Mouse (Mus musculus) lung, postnatal 25 days (tissue): ENCODE measurements around the gene Mfsd4a.

Experiments used
- DNase-seq: peaks from one replicate; pipeline ENCODE4 v3.0.0; 2022; ENCODE audit warnings: low spot score

The Mfsd4a gene

DNA sequence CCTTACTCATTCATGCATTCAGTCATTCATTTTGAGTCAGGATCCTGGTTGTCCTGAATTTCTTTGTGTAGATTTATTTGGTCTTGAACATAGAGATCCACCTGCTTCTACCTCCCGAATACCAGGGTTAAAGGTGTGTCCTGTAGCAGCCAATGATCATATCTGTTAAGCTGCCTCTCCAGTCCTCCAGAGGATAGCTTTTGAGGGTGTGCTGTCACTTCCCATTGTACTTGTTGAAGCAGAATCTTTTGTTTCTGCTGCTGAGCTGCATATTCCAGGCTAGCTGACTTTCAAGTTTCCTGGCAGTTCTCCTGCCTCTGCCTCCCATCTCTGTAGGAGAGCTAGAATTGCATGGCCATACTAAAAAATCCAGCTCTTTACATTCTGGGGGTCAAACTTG lies 51.2 kb downstream of the Mfsd4a start:
- DNase-seq, result no peak

DNA sequence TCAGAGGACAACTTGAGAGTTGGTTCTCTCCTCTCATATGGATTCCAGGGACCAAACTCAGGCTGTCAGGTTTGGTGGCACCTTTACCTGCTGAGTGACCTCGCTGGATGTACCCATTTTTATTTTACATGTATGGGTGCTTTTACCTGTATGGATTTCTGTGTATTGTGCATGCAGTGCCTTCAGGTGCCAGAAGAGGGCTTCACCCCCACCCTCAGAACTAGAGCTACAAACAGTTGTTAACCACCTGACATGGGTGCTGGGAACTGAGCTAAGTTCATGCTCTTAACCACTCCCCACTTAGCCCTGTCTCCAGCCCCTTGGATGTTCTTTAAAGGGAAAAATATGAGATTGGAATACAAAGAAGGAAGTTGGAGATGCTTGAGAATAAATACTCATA lies 53.1 kb downstream of the Mfsd4a start:
- DNase-seq, result no peak

DNA sequence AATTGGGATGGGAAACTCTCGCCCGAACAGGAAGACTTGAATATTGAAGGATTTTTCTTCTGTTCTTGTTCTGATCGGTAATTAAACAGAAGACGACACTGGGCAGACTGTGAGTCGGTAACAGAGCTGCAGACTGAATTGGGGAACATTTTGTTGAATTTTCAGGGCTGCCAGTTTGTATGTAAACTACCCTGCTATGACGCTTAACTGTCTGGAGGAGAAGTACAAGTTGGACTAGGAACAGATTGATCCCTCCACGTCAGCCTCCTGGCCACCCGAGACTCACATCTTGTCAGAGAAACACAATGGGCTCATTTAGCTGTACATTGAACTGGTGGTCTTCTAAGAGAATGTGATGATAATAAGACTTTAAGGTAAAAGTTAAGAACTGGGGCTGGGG lies 55.0 kb downstream of the Mfsd4a start:
- no peak for DNase-seq

DNA sequence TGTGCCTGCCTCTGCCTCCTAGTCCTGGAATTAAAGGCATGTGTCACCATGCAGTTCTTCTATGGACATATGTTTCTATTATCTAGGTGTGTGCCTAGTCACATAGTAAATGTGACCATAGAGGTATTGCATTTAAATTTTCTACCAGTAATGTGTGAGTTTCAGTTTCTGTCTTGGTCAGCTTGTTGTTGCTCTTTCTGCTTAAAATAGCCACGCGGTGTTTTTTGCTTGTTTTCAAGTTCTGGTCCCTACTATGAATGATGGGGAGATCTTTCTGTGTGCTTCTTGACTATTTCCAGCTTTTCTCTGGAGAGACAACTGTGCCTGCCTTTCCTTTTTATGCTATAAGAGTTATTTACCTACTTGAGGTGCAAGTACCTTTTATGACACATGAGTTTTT lies 56.1 kb downstream of the Mfsd4a start:
- DNase-seq, result no peak

DNA sequence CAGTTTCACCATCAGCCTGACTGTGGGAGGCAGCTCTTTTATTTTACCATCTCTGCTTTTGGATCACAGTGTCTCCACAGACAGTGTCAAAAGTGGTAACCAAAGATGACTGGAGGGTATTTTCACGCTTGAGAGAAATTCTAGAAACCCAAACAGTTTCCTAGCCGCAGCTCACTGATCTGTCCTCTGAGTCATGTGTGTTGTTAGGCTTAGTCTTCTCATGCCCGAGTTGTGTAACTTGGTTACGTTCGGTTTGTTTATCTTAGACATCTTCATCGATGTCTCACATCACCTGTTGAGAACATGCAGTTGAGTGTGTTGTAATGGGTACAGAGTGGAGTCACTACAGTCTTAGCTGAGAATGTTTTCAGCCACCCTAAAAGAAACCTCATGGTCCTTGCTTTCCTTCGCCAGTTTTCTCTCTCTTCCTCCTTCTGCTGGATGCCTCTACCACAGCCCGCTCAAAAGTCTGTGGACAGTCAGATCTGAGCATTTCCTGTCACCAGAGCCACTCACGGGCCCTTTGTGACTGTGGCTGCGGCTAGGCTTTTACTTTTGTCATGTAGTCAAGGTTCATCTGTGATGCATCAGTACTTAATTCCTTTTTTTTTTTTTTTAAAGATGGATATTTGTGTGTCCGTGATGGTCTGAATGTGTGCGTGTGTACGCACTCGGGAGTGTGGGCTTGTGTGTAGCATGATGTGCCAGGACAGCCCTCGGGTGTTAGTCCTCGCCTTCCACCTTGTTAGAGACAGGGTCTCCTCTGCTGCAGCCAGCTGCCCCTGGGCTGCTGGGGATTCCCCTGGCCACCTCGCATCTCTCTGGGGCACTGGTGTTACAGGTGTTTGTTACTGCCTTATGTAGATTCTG lies 57.0 kb downstream of the Mfsd4a start:
- DNase-seq, result peak; percentile 51

DNA sequence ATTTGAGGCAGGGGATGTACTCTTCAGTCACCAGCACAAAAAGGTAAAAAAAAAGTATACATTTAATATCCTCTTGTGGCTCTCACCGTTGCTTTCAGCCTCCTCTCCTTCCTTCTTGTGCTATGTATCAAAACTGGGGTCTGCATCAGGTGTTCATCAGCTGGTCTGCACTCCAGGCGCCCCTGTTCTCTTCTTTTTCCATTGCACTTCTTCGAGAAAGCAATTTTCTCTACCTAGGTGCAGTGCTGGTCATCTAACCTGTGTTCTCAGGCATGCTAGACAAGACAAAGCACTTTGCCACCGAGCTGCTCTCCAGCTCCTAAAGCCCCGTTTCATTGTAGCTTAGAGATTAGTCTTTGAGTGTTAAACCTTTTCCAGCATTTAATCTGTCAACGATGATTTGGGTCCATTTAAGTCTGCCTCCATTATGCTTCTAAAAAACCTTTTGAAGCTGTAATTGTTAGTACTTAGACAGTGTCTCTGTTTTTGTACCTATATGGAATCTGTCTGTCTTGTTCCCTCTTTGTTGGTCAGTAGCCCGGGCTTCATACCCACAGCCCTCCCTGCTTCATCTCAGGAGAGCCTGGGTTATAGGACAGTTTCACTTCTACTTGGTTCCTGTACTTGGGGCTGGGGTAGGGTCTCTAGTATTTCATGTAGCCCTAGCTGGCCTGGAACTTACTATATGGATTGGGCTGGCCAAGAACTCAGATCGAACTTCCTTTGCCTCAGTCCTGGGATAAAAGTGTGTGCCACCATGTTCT lies 58.8 kb downstream of the Mfsd4a start:
- no peak for DNase-seq

DNA sequence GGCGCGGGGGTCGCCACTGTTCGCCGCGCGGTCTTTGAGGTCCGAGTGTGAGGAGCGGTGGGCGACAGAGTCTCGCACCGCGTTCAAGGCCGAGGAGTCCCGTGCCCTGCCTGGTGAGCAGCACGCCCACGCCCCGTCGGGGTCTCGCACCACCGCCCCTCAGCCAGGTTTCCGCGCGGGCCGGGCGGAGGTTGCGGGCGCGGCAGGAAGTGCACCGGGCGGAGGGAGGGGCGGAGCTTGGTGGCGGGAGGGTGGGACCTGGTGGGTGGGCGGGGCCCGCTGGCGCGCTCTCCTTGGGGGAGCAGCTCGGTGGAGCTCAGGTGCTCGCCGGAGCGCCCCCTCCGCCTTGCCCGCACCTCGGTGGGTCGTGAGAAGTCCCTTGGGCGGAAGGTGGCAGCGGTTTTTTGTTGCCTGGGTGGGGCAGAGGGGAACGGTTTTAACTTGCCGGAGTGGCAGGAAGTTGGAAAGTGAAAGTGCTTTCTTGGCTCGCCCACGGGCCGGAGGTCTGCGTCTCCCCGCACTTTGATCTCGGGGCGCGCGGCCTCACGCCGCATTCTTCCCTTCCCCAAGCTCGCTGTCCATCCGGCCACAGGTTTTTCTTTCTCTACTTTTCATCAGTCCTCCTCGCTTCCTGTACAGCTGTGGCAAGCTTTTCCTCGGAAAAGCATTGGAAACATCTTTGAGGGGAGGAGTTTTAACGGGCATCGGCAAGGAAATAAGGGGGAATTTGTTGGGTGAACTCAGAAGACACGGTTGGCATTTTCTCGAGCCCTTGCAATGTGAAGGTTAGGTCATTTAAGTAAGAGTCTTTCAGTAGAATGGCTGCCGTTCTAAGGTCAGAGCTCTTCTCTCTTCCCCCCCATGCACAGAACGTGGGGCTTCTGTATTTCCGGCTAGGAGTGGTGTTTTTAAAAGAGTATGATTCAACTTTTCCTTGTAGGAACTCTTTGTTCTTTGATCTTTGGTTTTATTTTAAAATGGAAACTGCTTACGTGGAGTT lies 59.7 kb downstream of the Mfsd4a start:
- peak; percentile 85 for DNase-seq

DNA sequence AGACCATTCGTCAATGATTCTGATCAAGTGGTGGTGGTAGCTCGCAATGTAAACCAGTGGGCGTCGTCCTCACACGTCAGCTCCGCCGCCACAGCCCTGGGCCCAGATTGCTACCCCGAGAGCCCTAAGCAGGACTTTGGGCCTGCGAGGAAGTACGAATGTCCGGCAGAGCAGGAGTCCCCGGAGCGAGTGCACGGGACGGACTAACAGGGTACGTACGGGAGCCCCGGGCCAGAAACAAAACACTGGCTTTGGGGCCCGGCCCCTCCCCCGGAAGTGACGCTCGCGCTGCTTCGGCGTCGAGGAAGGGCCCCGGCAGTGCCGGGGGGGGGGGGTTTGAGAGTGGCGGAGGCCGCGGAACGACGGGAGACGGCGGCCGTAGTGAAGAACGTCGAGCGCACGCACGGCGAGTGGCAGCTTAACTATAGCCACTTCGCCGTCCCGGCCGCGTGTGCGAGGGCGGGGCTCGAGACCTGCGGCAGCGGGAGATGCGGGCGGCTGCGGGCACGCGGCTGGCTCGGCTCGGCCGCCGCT lies 60.5 kb downstream of the Mfsd4a start, which contains the start of gene Elk4:
Elk4 (plus strand) TSS at position 326 of the 534 bp plus-strand sequence.
- peak; percentile 94 for DNase-seq

DNA sequence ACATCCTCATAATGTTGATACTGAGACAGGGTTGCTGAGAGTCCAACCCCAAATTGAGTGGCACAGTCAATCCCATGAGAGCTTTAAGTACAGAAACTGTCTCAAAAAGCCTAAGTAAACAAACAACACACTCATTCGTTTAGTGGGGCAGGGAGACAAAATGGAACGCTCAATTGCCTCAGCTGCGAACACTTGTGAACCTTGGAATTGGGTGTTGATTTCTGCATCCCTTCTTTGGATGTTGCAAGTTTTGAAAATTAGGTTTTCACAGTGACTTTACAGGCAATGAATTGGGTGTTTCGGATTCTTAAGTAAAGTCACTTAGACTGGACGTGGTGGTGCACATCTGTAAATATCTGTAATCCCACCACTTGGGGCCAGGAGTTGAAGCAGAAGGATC lies 61.1 kb downstream of the Mfsd4a start:
- DNase-seq, result no peak

DNA sequence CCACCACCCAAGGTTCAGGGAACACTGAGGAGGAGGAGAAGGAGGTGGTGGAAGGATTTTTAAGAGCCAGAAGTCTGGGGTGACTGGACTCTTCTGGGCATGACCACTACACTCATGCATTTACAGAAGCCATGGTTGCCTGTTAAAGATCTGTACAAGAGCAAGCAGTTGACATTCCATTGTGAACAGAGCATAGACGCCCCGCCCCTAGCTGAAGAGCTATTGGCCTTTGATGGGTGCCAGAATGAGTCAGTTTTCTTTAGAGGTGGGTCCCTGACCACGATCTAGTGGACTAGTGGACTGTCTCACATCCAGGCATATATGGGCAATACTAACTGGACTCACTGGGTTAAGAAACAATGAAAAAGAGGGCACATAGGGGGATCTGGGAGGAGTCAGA lies 61.8 kb downstream of the Mfsd4a start:
- DNase-seq, result peak; percentile 51

DNA sequence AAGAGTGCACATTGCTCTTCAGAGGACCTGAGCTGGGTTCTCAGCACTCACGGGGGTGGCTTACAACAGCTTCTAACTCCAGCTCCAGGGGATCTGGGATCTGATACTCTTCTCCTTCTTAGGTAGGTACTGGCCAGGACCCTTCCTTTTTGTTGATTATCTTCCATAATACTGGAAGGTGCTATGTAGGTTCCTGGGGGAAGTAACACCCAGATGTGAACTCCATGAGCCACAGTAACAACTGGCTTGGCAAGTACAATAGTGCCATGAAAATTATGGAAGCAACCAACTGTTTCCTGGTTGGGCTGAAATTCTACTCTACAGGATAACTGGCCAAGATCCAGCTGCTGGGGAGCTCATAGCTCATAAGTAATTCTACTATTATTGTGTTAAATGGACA lies 62.4 kb downstream of the Mfsd4a start:
- no peak for DNase-seq

DNA sequence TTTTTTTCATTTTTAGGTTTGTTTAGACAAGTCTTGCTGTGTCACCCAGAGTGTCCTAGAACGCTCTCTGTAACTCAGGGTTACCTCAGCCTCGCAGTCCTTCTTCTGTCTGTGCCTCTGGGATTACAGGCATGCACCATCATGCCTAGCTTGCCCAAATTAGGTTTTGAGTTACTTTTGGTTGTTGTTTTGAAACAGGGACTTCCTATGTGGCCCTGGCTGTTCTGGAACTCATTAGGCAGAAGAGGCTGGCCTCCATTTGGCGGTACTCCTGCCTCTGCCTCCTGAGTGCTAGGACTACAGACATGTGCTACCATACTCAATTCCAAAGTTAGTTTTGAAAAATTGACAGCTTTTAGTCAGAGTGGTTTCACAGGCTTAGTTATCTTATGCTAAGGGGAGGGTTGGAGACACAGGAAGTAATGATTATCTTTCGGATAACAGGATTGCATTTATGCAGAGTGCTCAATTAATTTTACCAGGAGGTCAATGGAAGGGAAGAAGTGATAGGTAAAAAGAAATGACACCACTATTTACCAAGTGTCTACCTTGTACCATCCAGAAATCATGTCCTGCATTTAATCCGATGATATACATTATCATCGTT lies 63.2 kb downstream of the Mfsd4a start:
- DNase-seq, result no peak

DNA sequence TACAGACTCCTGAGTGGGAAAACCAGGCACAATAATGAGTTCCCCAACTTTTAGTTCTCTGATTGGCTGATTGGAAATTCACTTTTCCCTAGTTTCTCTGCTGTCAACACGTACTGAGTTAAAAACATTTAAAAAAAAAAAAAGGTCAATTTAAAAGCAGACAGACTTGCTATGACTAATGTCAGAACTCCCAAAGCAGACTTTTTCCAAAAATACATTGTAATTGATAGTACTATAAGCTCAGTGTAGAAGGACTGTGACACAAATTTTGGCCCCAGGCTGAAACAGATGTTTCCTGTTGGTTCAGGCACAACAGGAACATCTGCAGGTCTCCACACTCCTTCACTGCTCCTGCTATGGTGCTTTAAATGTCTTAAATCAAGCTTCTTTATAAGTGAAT lies 64.0 kb downstream of the Mfsd4a start:
- no peak for DNase-seq

DNA sequence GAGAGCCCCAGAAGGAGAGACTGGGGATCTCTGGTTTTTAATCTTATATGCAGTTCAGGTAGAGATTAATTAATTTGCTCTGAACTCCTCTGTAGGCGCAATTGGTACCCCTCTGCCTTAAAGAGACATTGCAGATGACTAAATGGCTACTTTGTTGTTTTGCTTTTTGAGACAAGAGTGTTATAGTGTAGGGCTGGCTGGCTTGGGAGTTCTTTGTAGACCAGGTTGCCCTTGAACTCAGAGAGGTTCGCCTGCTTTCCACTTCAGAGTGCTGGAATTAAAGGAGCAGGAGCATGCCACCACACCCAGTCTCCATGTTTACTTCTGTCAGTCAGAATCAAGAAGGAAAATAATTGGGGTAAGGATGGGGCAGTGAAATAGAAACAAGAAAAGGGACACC lies 64.8 kb downstream of the Mfsd4a start:
- DNase-seq, result no peak

DNA sequence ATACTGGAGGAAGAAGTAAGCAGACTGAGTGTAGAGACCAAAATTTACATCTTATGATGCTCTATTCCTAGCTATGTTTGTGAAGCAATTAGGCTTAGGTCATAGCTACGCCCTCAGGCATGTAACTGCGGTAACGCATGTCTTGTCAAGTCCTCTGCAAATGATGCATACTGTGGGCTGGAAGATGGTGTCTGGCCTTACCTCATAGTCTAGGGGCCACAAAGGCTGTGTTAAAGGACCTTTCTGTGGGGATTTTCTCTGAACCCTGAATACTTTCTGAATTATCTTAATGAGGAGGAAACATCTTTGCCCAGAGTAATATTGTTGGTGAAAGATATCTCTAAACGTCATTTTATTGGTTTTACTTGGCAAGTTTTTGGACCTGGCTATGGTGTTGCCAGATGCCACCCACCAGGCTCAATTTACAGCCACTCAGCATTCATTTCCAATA lies 66.0 kb downstream of the Mfsd4a start:
- DNase-seq, result no peak

DNA sequence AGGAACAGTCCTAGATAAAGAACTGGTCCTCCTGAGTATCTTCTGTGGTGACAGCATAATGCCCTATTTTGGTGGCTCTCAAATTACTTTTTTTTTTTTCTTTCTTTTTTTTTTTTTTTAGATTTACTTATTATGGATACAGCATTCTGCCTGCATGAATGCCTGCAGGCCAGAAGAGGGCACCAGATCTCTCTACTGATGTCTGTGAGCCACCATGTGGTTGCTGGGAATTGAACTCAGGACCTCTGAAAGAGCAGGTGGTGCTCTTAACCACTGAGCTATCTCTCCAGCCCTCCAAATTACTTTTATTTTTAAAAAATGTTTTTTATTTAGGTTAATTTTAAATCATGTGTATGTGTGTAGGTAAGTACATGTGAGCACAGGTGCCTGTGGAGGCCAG lies 67.4 kb downstream of the Mfsd4a start:
- DNase-seq, result no peak

DNA sequence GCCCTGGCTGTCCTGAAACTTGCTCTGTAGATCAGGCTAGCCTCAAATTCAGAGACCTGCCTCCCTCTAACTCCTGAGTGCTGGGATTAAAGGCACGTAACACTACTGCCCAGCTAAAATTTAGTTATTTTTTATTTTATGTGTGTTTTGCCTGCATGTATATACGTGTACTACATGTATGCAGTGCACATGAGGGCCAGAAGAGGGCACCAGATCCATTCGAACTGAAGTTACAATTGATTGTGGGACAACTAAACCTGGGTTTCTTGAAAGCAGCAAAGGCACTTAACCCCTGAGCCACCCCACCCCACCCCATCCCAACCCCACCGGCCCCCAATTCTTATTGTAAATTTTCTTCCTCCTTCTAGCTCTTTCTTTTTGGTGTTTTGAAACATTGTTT lies 72.8 kb downstream of the Mfsd4a start:
- peak; percentile 64 for DNase-seq

DNA sequence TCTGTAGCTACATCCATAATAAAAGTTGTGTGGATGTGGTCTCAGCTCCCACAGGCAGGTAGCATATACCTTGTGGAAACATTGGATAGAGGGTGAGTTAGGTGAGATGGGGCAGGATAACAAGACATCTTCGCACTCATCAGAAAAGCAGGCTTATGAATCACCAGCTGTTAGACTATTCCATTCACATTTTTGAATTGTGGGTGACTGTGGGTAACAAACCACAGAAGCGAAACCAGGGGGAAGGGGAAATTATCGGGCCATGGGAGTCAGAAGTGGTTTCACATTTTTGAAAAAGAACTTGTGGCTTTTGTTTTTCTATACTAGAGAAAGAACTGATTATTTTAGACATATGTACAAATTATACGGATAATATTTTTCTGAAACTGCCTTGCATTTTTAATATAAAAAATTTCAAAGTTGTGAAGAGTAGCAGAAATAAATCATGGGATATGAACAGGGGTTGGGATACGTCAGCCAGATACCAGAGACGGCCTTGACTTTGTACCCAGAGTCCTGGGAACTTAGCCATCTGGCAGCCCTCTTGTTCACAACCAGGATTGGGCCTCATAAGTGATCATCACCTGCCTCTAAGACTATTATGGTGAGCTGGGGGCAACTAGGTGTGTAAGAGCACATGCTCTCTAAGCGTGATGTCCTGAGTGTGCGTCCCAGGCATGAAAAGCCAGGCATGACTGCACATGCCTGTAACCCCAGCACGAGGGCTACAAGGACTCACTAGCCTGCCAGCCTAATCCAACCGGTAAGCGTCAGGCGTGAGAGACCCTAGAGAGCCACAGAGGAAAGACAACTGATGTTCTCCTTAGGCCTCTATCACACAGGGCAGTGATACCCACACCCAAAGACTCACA lies 74.5 kb downstream of the Mfsd4a start:
- DNase-seq, result no peak

DNA sequence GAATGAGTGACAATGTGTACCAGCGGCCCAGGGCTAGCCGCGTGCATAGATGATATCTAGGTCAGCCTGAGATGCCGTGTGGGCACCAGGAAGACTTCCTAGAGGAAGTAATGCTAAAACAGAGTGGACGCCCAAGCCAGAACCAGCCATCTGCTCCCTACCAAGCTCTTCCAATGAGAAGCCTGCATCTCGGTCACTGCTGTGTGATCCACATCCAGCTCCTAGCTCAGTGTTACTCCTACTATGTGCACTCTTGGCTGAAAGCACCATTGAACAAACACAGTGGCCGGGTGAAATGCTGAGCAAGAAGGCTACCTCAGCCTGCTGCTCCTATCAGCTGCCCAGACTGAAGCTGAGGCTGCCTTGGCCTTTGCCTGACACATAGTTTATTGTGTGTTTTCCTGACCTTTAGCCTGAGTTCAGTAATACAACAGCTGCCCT lies 75.3 kb downstream of the Mfsd4a start:
- DNase-seq, result no peak

DNA sequence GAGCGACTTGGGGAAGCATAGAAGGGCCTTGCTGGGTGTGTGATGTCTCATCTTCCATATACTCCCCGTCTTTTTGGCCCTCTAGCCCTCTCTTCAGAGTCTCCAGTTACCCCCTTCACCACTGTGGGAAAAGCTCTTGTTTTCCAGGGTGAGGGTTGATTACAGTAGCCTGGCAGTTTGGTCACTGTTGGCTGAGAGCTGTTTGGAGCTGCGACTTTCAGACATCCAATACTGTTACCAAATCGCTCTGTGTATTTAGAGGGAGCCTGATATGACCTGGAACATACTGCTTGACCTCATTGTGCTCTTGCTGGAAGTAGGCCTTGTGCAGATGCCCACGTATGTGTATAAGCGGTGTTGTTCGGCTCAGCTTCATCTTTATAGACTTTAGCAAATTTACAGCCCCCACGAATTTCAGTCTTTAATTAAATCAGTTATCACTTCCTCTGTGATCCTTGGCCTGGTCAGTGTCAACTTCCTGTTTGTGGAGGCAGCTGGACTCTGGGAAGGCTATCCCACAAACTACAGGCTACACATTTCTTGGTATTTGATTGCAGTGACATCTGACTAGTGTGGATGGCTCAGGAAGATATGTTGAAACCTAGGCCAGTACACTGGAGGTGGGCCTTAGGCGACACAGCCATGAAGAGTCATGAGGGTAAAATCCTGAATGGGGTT lies 77.6 kb downstream of the Mfsd4a start:
- no peak for DNase-seq
